Mouse (Mus musculus) neutrophil, adult 83 days (primary cell): ENCODE data around the gene Grin3b. TPM values are rescaled to one million over a fixed set of nuclear protein-coding genes. Genes with fewer than 3 reads are reported as not detected.

Experiments
- total RNA-seq, 2 experiments: library from RNA; stranded (reverse); gene quantifications; one replicate each; pipeline ENCODE4 v1.2.4; 2023

Grin3b gene
- total RNA-seq = under 1 TPM in 1 of 2 experiments, not detected in 1; 0.20 TPM

DNA sequence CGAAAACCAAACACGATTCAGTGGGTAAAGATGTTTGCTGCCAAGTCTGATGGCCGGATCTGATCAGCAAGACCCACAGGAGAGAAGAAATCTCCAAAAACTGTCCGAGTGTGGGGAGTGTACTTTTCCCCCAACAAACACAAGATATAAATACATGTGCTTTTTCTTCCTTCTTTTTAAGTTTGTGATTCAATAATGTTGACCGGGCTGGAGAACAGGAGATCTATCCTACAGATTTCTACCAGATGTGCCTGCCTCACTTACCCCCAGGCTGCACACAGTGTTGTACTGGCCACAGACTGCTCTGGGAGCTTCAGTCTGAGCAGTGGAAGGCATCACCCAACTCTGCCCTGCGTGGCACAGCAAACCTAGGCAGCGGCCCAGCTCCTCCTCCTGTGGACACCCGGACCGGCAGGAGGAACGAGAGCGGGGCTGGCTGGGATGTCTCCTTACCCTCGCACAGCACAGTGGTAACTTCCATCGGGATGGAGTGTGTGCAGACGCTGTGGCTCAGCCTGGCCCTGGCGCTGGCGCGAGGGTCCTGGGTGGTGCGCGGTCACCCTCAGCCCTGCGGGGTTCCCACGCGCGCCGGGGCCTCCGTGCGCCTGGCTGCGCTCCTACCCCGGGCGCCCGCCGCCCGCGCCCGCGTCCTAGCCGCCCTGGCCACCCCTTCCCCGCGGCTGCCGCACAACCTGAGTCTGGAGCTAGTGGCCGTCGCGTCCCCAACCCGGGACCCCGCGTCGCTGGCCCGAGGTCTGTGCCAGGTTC lies at the start of gene Grin3b:
TSS of gene Grin3b (plus strand) at position 301 of the 768 bp plus-strand sequence.

DNA sequence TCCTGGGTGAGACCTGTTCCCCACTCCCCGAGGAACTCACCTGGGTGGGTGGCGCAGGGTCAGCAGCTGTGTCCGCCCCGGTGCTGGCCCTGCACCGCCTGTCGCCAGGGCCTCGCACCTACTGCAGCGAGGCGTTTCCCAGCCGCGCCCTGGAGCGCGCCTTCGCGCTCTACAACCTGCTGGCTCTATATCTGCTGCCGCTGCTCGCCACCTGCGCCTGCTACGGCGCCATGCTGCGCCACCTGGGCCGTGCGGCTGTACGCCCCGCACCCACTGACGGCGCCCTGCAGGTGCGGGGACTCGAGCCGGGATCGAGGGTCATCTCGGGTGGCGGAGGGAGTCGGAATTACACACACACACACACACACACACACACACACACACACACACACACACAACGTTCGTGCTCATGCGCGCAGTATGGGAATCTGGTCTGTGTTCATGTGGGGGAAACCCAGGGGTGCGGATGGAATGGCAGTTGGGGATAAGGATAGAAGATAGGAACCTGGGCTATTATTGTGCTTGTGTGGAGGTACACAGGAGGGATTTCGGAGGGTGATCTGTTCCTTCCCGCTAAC lies 49.5 kb upstream of the Grin3b start, which contains the start of gene R3hdm4:
TSS of gene R3hdm4 (minus strand) at position 251 of the 578 bp plus-strand sequence.

DNA sequence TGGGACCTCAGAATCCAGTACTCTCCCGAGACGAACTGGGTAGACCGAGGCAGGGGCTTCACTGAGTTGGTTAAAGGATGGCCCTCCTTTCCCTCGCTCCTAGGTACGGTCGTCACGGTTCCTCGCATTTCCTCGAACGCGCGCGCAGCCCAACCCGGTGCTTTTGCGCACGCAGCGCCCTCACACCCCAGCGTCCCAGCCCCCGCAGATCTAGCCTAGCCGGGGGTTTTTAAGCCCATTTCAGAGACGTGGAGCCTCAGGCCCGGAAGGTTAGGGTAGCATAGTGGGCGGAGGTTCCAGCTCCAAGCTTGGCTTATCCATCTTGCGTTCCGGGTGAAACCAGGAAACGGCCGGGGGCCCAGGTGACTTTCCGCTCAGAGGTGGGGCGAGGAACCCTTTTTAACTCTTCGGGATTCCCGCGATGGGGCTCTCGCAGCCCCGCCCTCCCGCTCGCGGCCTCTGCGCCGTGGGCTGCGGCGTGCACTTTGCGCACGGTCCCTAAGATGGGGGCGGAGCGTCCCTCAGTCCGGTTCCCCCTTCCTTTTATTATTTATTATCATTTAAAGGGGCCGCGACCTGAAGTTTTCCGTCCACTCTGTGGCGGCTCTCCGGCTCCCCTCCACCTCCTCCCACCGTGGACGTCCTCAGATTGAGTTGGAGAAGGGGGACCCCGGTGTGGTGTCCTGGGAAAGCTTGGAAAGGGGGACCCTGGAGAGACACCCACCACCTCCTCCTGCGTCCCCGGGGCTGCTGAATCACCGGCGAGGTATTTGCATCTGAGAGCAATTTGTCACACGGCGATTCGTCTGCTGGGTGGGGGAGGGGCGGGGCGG lies 43.8 kb upstream of the Grin3b start, which contains the start of gene Arid3a:
TSS of gene Arid3a (plus strand) at position 553 of the 833 bp plus-strand sequence.

DNA sequence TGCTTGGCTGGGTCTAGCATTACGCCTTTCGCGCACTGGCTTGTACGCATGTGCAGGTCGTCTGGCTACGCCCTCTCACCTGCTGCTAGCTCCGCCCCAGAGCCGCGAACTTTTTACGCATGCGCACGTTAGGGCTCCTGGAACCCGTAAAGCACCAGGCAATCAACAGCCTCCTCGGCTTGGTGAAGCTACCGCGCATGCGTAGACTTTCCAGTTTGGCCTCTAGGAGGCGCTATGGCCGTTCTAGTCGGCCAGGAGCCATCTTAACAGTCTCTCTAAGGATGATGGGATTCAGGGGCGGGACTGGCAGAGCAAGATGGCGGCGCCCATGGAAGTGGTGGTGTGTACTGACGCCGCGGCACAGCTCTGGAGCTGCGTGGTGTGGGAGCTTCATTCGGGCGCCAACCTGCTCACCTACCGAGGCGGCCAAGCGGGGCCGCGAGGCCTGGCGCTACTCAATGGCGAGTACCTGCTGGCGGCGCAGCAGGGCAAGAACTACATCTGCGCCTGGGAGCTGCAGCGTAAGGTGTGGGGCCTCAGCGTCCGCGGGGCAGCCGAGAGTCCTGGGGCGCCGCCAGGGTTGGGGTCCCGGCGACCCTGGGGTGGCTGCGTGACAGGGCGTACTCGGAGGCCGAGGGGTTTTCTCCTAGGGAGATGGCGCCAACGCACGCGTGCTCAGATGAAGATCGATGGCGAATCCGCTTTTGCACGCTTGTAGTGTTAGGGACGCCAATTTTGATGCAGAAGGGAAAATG lies 10.5 kb upstream of the Grin3b start, which contains the start of gene Wdr18:
TSS of gene Wdr18 (plus strand) at position 306 of the 755 bp plus-strand sequence.

DNA sequence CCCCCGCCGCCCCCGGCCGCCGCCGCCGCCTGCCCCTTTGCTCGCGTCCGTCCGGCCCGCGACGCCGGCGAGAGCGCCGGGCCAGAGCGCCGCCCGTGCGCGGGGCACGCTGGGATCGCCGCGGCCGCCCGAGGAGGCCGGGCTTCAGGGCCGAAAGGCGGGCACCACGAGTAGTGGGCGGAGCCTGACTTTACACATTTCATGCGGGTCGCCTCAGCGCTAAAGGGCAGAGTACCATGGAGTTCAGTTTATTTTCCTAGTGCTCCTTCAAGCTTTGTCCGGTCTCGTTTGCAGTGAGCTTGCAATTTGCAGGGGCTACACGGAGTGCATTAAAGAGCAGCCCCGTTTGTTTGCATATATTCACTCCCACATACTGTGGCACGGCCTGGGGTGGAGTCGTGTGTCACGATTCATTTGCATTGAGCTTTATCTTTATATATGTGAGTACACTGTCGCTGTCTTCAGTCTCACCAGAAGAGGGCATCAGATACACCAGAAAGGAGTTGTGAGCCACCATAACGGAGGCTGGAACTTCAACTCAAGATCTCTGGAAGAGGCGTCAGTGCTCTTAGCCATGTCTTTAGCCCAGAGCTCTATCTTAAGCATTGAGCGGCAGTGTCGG lies 13.8 kb downstream of the Grin3b start, which contains the start of gene Tmem259:
TSS of gene Tmem259 (minus strand) at position 136 of the 622 bp plus-strand sequence.

DNA sequence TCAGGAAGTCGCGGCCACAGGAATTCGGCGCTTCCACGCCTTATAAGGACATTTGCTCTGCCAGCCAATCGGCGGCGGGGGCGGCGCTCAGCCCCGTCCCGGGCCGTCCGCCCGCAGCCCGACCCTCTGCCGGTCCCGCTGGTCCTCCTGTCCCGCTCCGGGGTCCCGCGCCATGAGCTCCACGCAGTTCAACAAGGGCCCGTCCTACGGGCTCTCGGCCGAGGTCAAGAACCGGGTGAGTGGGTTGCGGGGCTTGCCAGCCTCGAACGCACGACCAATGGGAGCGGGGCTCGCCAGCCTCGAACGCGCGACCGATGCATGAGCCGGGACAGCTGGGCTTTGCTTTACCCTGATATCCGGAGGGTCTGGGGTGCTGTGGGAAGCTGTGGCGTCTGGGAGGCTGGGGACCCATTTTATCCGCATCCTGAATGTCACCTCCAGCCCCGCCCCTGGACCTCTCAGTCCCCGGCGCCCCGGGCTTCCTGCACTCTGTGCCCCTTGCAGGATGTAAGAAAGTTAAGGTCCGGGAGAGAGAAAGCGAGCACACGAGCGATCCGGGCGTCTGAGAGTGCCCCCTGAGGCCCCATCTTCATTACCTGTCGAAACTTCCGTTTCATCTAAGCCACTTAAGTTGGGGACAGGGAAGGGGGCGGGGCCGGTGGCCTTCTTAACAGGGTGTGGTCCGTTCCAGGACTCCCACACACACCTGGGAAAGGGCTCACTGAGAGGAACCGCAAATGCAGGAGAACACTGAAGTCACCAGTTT lies 18.2 kb downstream of the Grin3b start, which contains the start of gene Cnn2:
TSS of gene Cnn2 (plus strand) at position 79 of the 766 bp plus-strand sequence.

DNA sequence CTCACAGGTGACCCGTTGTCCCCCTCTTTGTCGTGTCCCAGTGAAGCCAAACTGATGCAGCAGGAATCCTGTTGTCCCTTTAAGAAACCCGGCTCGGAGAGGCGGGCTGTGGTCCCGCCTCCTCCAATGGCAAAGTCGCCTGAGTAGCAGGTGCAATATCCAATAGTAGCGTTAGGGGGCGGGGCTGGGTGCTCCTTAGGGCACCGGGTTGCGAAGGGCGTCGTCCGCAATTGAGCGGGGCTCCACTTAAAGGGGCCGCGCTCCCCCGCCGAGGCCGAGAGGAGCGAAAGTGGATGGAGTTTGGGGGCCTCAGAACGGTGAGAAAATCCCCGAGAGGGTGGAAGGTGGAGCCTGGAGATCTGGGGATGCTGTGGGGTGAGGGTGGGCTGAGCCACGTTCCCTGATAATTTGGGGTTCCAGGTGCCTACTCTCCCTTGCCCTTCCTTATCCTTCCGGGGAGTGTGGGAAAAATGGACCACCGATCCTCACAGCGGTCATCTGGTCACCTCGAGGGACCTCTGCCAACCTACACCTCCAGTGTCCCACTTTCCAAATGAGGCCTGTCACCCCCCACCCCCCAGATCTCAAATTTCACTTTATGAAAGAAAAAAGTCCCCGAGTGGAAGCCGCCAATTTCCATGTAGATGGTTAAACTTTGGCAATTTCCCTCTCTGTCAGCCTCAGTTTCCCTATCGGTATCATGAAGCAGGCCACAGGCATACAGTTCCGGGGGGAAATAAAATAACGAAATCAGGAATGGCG lies 25.9 kb downstream of the Grin3b start, which contains the start of gene Abca7:
TSS of gene Abca7 (plus strand) at position 223 of the 762 bp plus-strand sequence.

DNA sequence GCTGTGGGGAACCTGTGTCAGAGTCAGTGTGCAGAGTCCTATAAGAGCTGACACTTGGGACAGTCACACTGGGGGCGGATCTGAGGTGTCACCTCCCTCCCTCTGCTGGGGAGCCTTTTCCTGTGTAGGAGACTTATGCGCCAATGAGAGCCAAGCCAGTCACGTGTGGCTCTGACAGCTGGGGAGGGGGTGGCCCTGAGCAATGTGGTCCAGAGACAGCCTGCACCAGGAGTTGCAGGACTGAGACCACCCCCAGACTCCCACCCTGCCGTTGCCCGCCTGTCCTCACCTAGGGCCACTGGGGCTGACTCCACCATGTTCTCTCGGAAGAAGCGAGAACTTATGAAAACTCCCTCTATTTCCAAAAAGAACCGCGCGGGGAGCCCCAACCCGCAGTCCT lies 46.0 kb downstream of the Grin3b start, which contains the start of gene Arhgap45:
TSS of gene Arhgap45 (plus strand) at position 143 of the 400 bp plus-strand sequence.

Other genes starting within 250 kb of the Grin3b start
- 10 to 100 TPM; 12.2 to 14.2 TPM for gene Polrmt, start 224.1 kb upstream of the Grin3b start, total RNA-seq
- gene Fgf22, start 215.6 kb upstream of the Grin3b start, total RNA-seq = not detected
- 10 to 100 TPM; 23.5 to 29.1 TPM for gene Rnf126, start 203.8 kb upstream of the Grin3b start, total RNA-seq
- gene Fstl3, start 193.4 kb upstream of the Grin3b start, total RNA-seq = 1 to 10 TPM; 4.3 to 4.5 TPM
- gene Prss57, start 179.8 kb upstream of the Grin3b start, total RNA-seq = 10 to 100 TPM; 22.9 to 23.5 TPM
- 100 to 1,000 TPM; 118 to 122 TPM for gene Palm, start 177.1 kb upstream of the Grin3b start, total RNA-seq
- gene Misp, start 149.7 kb upstream of the Grin3b start, total RNA-seq = 1 to 10 TPM in 1 of 2 experiments, under 1 TPM in 1; 0.64 to 1.1 TPM
- 100 to 1,000 TPM; 255 to 282 TPM for gene Ptbp1, start 116.3 kb upstream of the Grin3b start, total RNA-seq
- gene Prtn3, start 96.2 kb upstream of the Grin3b start, total RNA-seq = 100 to 1,000 TPM; 525 to 560 TPM
- 10 to 100 TPM; 20.1 to 25.2 TPM for gene Plppr3, start 96.1 kb upstream of the Grin3b start, total RNA-seq
- gene Elane, start 84.5 kb upstream of the Grin3b start, total RNA-seq = 100 to 1,000 TPM; 647 to 654 TPM
- gene Cfd, start 79.9 kb upstream of the Grin3b start, total RNA-seq = under 1 TPM in 1 of 2 experiments, not detected in 1; 0.46 TPM
- 10 to 100 TPM; 33.3 to 34.5 TPM for gene Med16, start 61.8 kb upstream of the Grin3b start, total RNA-seq
- gene Gm26602, start 59.9 kb upstream of the Grin3b start, total RNA-seq = not detected
- 1 to 10 TPM; 4.2 to 5.2 TPM for gene Kiss1r, start 53.7 kb upstream of the Grin3b start, total RNA-seq
- gene R3hdm4, start 49.5 kb upstream of the Grin3b start, total RNA-seq = 100 to 1,000 TPM; 448 to 486 TPM
- 100 to 1,000 TPM; 176 to 193 TPM for gene Arid3a, start 43.7 kb upstream of the Grin3b start, total RNA-seq
- gene Wdr18, start 10.6 kb upstream of the Grin3b start, total RNA-seq = 1 to 10 TPM; 8.5 to 9.7 TPM
- 10 to 100 TPM; 64.3 to 74.9 TPM for gene Tmem259, start 13.6 kb downstream of the Grin3b start, total RNA-seq
- 100 to 1,000 TPM; 518 to 532 TPM for gene Cnn2, start 17.9 kb downstream of the Grin3b start, total RNA-seq
- gene Abca7, start 25.8 kb downstream of the Grin3b start, total RNA-seq = 100 to 1,000 TPM; 108 to 114 TPM
- gene Arhgap45, start 45.9 kb downstream of the Grin3b start, total RNA-seq = 100 to 1,000 TPM; 413 to 426 TPM
- 10 to 100 TPM; 40.4 to 41.4 TPM for gene Polr2e, start 69.1 kb downstream of the Grin3b start, total RNA-seq
- gene Gpx4, start 76.5 kb downstream of the Grin3b start, total RNA-seq = 100 to 1,000 TPM; 313 to 334 TPM
- 100 to 1,000 TPM; 125 to 162 TPM for gene Sbno2, start 134.9 kb downstream of the Grin3b start, total RNA-seq
- gene Stk11, start 145.1 kb downstream of the Grin3b start, total RNA-seq = 100 to 1,000 TPM; 175 to 179 TPM
- gene Atp5d, start 167.9 kb downstream of the Grin3b start, total RNA-seq = 100 to 1,000 TPM; 122 to 126 TPM
- 1 to 10 TPM; 1.3 to 1.7 TPM for gene Cbarp, start 170.1 kb downstream of the Grin3b start, total RNA-seq
- gene Midn, start 177.6 kb downstream of the Grin3b start, total RNA-seq = 100 to 1,000 TPM; 232 to 270 TPM
- 10 to 100 TPM; 33.5 to 40.3 TPM for gene Cirbp, start 195.3 kb downstream of the Grin3b start, total RNA-seq
- 1 to 10 TPM; 5.4 to 6.7 TPM for gene 1600002K03Rik, start 202.2 kb downstream of the Grin3b start, total RNA-seq
- under 1 TPM in 1 of 2 experiments, not detected in 1; 0.24 TPM for gene Efna2, start 208.8 kb downstream of the Grin3b start, total RNA-seq